Mouse (Mus musculus) gonadal fat pad, adult 2 months (tissue): Measurements from ENCODE around the gene Slc9a9. TPM values are rescaled to one million over a fixed set of nuclear protein-coding genes. Genes with fewer than 3 reads are reported as not detected.

Experiments
- DNase-seq: peaks from one replicate; pipeline ENCODE4 v3.0.0-alpha.2; 2012; ENCODE audit warnings: low read depth
- polyA plus RNA-seq: library from polyadenylated mRNA; depleted of rRNA; stranded (reverse); fragments of >200 nt; gene quantifications from 2 replicates; pipeline ENCODE4 v1.2.3, GENCODE M21; 2012

The Slc9a9 gene
- polyA plus RNA-seq, 1 experiment: 3.9 TPM

- DNase-seq: no peak
Measured at GRCm38 (mm10) chr9:95077938-95078337, 408.2 kb downstream of the Slc9a9 start.

DNA sequence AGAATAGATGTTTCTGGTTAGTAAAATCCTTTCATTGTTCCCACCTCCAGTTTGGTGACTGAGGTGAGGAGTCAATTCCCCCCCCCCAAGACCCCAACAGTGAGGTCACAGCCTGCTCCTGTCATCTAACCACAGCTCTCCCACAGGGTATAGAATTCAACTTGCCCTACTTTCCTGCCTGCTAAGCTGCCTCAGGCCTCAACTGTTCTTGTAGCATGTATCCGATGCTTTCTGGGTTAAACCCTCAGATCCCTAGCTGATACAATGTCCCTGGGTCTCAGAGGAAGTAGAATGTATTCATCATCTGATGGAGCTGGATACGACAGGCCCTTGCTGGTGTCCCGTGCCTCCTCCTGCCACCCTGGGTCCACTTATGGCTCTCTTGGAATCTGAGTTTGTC, 408.9 kb downstream of the Slc9a9 start:
- no peak for DNase-seq

- DNase-seq: no peak
Measured at GRCm38 (mm10) chr9:95079951-95080350, 410.2 kb downstream of the Slc9a9 start.

DNA sequence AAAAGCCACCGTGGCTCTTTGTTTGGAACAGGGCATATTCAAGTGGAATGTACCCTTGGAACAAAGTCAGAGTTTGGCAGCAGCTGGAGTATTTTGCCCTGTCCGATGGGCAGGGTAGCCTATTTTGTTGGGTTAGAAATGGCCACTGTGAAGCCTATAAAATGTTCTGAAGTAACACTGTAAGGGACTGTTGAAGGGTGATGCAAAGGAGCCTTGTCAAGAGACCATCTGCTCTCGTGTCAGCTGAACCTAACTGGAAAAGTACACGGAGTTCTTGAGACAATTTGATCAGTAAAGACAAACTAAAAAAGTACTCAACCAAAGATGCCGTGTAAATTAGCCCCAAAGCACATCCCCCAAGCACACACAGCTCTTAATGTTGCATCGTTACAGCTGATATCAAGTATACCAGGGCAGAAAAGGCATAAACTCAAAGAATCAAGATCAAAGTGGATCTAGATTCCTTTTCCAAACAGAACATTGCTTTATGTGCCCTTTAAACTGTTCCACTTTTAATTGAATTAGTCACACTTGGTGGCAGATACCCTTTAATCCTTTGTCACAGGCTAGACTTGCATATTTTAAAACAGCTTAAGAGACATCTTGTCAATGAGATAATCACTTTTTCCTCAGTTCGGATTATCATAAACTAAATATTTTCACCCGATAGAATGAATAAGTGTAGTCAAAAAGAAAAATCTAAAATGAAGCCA, 416.6 kb downstream of the Slc9a9 start:
- DNase-seq: no peak

- DNase-seq: no peak
Measured at GRCm38 (mm10) chr9:95088221-95088620, 418.5 kb downstream of the Slc9a9 start.

DNA sequence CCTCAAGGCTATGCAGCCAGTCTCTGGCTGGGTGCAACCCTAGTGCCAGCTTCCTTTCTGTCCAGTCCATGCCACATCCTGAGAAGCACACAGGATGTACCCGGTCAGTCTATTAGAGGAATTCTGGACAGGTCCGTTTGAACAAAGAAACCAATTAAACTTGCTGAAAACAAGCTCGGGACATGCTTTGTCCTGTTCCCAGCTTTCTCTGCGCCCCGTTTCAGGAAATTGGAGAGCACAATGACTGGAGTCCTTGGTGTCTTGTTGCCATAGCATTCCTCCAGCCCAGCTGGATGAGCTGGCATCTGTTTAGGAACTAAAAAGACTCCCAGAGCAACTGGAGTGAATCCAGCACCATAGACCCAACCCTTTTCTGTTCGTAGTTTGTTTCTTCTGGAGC, 419.3 kb downstream of the Slc9a9 start:
- DNase-seq: no peak

DNA sequence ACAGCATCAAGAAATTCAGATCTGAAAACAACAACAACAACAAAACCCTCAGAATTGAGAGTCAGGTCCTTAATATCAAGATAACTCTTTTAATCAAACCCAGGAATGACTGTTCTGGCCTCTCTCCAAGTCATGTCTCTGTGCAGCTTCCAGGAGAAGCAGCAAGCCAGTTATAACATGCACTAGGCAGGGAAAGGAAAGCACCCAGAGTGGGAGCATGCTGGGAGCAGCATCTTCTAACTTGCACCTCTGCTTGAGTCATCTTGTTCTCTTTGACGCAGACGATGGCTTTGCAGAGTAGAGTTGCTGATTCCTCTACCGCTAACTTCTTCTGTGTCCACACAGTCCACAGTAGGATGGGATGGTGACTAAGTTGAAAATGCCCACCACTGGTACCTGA, 426.8 kb downstream of the Slc9a9 start:
- DNase-seq: no peak

DNA sequence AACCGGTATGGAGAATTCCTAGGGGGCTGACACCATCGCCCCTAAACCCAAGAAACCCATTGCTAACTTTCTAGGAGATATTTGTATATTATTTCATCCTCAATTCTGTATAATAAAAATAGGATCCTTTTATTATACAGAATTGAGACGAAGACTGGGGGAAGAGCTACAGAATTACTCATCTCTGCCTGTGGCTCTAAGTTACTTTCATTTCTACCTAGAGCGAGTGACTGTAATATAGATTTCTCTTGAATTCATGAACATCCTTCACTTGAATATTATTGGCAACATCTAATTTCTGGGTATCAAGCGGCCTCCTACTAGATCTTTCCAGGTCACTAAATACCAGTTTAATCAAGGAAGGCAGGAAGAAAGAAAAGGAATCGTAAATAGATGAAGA, 436.1 kb downstream of the Slc9a9 start:
- no peak for DNase-seq

GRCm38 (mm10) chr9:95109799-95110198, 440.1 kb downstream of the Slc9a9 start:
- DNase-seq: no peak

DNA sequence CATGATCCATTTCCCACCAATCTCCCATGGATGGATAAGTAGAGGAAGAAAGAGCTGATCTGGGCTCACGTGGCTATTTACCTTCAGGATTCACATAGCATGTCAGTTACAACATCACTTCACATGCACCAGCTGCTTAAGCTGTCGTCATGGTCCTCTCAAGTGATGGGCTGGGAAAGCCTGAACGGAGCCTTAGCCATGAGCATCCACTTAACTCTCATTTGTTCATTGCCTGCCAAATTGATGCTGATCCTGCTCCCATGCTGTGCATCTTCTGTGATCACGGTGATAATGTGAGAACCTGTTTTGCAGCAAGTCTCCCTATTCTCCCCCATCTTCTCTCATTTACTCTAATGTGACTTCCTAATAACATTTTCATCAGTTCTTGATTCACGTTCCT, 441.1 kb downstream of the Slc9a9 start:
- DNase-seq: no peak

DNA sequence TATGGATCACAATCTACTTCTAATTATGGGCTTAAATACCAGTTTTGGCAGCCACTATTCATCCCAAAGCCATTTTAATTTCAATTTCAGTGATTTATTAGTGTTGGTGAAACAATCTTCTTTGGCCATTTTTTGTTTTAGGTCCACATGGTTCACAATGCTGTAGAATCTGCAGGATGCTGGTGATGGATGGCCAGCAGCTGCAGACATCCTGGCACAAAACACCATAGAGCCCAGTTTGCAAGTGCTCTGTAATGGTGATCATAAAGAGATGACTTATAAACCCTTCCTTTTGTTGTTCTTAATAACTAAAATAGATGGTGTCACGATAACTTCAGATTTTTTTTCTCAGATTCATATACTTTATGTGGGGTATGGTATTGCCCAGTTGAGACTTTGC, 442.0 kb downstream of the Slc9a9 start:
- no peak for DNase-seq

- peak; percentile 1 for DNase-seq
Measured at GRCm38 (mm10) chr9:95113157-95114135, 443.7 kb downstream of the Slc9a9 start.

GRCm38 (mm10) chr9:95120062-95120461, 450.4 kb downstream of the Slc9a9 start:
- DNase-seq: no peak

DNA sequence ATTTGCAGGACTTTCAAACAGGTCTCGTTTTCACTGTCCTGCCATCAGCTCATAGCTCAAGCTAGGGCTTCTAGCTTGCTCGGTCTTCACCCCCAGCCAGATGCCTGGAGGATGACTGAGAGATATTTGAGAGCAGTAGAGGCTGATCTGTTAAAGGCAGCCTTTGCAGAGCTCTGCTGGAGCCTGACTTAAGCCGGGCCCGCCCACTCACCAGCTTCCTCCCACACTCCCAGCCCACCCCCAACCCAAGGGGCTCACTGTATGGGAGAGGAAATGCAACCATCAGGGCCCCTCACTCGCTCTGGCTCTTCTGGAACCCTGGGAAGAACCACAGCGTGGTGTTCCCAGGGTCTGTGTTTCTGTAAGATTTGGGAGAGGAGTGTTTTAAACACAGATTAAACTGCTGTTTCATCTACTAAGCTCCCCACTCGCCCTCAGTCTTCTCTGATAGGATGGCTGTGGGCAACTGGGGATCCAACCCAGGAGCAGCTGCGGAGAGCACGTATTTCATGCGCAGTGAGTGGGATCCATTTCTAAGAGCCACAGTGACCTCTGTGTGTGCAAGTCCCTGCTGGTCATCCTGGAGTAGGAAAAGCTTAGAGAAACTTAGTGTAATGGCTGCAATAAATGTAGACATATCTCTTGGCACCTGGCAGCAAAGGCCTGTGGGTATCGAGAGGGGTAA, 451.6 kb downstream of the Slc9a9 start:
- no peak for DNase-seq

DNA sequence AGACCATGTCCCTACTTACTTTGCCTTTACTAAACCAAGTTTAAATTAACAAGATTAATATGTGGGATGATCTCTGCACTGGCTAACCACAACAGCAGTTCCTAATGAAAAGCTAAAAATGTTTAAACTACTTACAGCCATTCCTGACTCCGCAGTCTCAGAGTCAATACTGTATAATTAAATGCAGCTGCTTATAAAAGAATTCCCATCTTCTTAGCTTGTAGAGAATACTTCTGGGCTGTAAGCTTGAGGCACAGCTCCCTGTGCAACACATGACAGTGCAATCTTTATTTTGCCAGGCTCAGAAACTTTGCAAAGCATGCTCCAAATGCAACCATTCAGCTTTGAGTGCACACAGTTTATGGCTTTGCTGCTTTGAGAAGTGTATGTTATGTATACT, 456.0 kb downstream of the Slc9a9 start:
- no peak for DNase-seq

DNA sequence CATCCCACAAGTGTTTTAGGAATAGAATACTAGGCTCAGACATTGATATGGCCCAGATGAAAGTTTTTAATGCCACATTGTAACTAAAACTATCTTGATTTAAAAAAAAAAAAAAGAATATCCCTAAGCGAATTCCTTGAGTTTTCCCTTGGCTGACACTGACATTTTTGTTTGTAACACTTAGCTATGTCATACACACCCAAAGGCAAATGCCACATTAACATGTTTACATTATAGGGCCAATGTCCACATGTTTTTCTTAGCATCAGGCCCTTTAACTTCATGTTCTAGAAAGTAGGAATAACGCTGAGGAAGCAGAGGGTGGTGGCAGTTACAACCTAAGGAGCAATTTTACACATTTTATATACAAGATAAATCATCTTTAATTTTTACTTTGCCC, 458.1 kb downstream of the Slc9a9 start:
- no peak for DNase-seq

DNA sequence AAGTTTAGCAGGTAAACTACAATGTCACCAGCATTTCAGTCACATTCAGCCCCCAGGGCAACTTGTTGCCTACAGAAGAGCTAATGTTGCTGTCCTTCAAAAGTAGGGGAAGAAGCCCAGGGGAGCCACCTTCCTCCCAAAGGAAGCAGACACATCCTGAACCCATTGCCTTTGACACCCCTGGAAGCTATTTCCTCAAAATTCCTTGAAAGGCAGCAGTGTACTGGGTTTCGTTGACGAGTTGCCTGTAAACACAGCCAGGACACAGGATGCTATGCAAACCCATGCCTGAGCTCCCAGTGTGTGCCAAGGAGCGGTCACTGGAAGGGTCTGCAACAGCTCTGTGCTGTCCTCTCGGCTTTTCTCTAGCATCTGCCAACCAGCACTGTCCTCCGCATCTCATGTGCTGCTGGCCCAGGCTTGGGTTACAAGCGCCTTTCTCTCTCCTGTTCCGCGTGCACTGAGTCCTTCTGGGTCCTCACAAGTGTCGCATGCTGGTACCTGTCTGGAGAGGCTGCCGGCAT, 479.6 kb downstream of the Slc9a9 start:
- no peak for DNase-seq

- DNase-seq: no peak
Measured at GRCm38 (mm10) chr9:95150096-95150495, 480.4 kb downstream of the Slc9a9 start.

DNA sequence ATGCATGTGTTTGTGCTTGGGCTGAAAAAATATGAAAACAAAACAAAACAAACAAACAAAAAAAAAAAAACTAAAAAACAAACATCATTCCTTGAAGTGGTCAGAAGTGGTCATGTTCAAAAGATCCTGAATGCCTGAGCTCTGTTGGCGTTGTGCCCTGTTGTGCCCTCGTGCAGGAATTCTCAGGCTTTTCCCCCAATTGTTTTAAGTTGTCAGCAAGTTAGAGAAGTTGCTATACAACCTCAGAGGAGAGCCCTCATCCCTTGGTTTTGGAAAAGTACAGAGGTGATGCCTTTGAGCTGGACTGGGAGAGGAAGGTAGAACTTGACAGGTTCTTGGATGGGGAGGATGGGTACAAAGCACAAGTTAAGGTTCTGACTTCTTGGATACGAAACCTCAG, 480.9 kb downstream of the Slc9a9 start:
- DNase-seq: no peak

- DNase-seq: no peak
Measured at GRCm38 (mm10) chr9:95150998-95151397, 481.3 kb downstream of the Slc9a9 start.

DNA sequence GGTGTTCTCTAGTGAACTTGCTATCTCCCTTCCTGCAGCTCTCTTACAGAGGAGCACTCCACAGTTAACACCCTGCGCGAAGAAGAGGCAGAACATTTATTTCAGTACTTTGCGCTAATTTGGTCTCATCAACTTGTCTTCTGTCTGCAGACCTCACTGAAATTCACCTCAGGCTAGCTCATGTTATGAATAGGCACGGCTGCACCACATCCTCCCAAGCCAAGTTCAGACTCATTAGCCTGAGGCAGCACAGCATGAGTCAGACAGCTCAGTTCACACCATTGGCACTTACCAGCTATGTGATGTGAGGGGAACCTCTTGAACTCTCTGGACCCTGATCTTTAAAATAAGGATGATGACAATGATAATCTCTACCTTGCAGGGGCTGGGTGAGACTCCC, 482.0 kb downstream of the Slc9a9 start:
- DNase-seq: no peak

GRCm38 (mm10) chr9:95153966-95154365, 484.3 kb downstream of the Slc9a9 start:
- no peak for DNase-seq
